Mouse (Mus musculus) gastrocnemius, adult 18-20 months (tissue): Measurements from ENCODE around the gene Nudc. TPM values are rescaled to one million over a fixed set of nuclear protein-coding genes. Genes with fewer than 3 reads are reported as not detected.
A peak's percentile ranks its signal among the peaks of the same experiment; 100 is the strongest.

Source experiments
- DNase-seq: peaks from one replicate; pipeline ENCODE4 v3.0.0; 2021; ENCODE audit warnings: low spot score
- microRNA-seq: library from miRNA; unstranded; fragments of <30 nt; microRNA quantifications from one replicate; pipeline ENCODE4 v1.2.0, GENCODE M21; 2021
- total RNA-seq, 2 experiments: library from RNA; stranded (reverse); gene quantifications; 2 replicates each; pipeline ENCODE4 v1.2.3; 2021

Nudc gene
- total RNA-seq, 2 experiments from 2014 or later: 54.7 to 54.8 TPM

- DNase-seq: peak; percentile 85
Measured at GRCm38 (mm10) chr4:133491800-133492199, 54.0 kb downstream of the Nudc start.

- DNase-seq: no peak
Measured at GRCm38 (mm10) chr4:133489489-133490245, 56.1 kb downstream of the Nudc start.

- DNase-seq: no peak
Measured at GRCm38 (mm10) chr4:133488619-133489392, 57.0 kb downstream of the Nudc start.

GRCm38 (mm10) chr4:133486673-133487357 lies 59.0 kb downstream of the Nudc start:
- DNase-seq: no peak

GRCm38 (mm10) chr4:133485691-133486425 lies 59.9 kb downstream of the Nudc start:
- no peak for DNase-seq

GRCm38 (mm10) chr4:133484266-133485025 lies 61.4 kb downstream of the Nudc start:
- DNase-seq: peak; percentile 46

Small RNA genes lying within 50 kb of the gene (microRNA-seq; reads per million reads assigned to microRNA genes)
- not detected for gene Gm23158

Other genes with a start within 250 kb of the Nudc start
- gene Wdtc1, start 192.5 kb downstream of the Nudc start, total RNA-seq: 100 to 1,000 TPM in 1 of 2 experiments, 10 to 100 TPM in 1; 99.6 to 102 TPM
- 10 to 100 TPM; 10.0 to 11.4 TPM for gene Slc9a1, start 176.3 kb downstream of the Nudc start, total RNA-seq
- 1 to 10 TPM; 1.1 to 2.2 TPM for gene Tent5b, start 65.9 kb downstream of the Nudc start, total RNA-seq
- 1 to 10 TPM; 1.1 to 1.3 TPM for gene Trnp1, start 47.4 kb downstream of the Nudc start, total RNA-seq
- not detected for gene Kdf1, start 27.0 kb downstream of the Nudc start, total RNA-seq
- not detected for gene Nr0b2, start 7.4 kb upstream of the Nudc start, total RNA-seq
- gene Gpatch3, start 28.7 kb upstream of the Nudc start, total RNA-seq: 1 to 10 TPM; 2.8 to 4.0 TPM
- gene Gpn2, start 38.4 kb upstream of the Nudc start, total RNA-seq: 1 to 10 TPM; 5.8 to 5.9 TPM
- 1 to 10 TPM in 1 of 2 experiments, under 1 TPM in 1; 0.91 to 1.7 TPM for gene Sfn, start 56.2 kb upstream of the Nudc start, total RNA-seq
- 10 to 100 TPM; 24.1 to 35.7 TPM for gene Zdhhc18, start 104.2 kb upstream of the Nudc start, total RNA-seq
- gene Pigv, start 126.7 kb upstream of the Nudc start, total RNA-seq: 10 to 100 TPM in 1 of 2 experiments, 1 to 10 TPM in 1; 9.7 to 12.2 TPM
- 10 to 100 TPM; 22.4 to 26.6 TPM for gene Arid1a, start 210.8 kb upstream of the Nudc start, total RNA-seq